ENCODE assay signal across 22 mouse cellular contexts in genomic region chr16:24093624-24094023, GRCm38 (mm10).
"Had no signal": no experiment of that assay in that cellular context is flagged by ENCODE, and none has a peak within 500 bp of the region (broad histone marks: within the 10 kb centered on the region; RNA-seq: fewer than 3 reads in every experiment).

No protein-coding gene starts in this region.

- DNase-seq: gastrocnemius, adult 2 months; gastrocnemius, postnatal 10 days; gastrocnemius, postnatal 25 days; heart, adult 2 months; heart, postnatal 4 days; kidney, adult 18-20 months; kidney, adult 8-10 months; kidney, postnatal 10 days; kidney, postnatal 25 days; kidney, postnatal 4 days; liver, embryonic 13.5 days had no signal

- H3K27me3 ChIP-seq: heart, embryonic 12.5 days; hindbrain, embryonic 12.5 days; limb, embryonic 13.5 days; limb, embryonic 15.5 days; liver, embryonic 13.5 days; liver, embryonic 15.5 days had no signal

- H3K36me3 ChIP-seq: heart, embryonic 12.5 days; hindbrain, embryonic 10.5 days; hindbrain, embryonic 12.5 days; limb, embryonic 13.5 days; limb, embryonic 15.5 days; liver, embryonic 13.5 days; liver, embryonic 15.5 days had no signal

- H3K9me3 ChIP-seq: heart, embryonic 12.5 days; hindbrain, embryonic 10.5 days; hindbrain, embryonic 12.5 days; limb, embryonic 13.5 days; limb, embryonic 15.5 days; liver, embryonic 13.5 days; liver, embryonic 15.5 days had no signal

- ATAC-seq: hindbrain, embryonic 16.5 days; intestine, postnatal 0 days had no signal

- H3K4me3 ChIP-seq: gastrocnemius, adult 2 months; heart, adult 2 months; heart, embryonic 12.5 days; hindbrain, embryonic 10.5 days; hindbrain, embryonic 12.5 days; layer of hippocampus, adult 2 months; left cerebral cortex, adult 2 months; limb, embryonic 13.5 days; limb, embryonic 15.5 days; liver, embryonic 13.5 days; liver, embryonic 15.5 days had no signal

- H3K9ac ChIP-seq: heart, embryonic 12.5 days; hindbrain, embryonic 12.5 days; hindbrain, embryonic 14.5 days; limb, embryonic 13.5 days; limb, embryonic 15.5 days; liver, embryonic 13.5 days; liver, embryonic 15.5 days had no signal

- H3K27ac ChIP-seq: gastrocnemius, adult 2 months; heart, adult 2 months; hindbrain, embryonic 10.5 days; hindbrain, embryonic 12.5 days; hindbrain, embryonic 14.5 days; layer of hippocampus, adult 2 months; left cerebral cortex, adult 2 months; limb, embryonic 13.5 days; limb, embryonic 15.5 days; liver, embryonic 13.5 days; liver, embryonic 15.5 days had no signal

- H3K4me1 ChIP-seq: heart, embryonic 12.5 days; hindbrain, embryonic 10.5 days; hindbrain, embryonic 12.5 days; limb, embryonic 13.5 days; limb, embryonic 15.5 days had no signal
